Mouse (Mus musculus) gastrocnemius, adult 8-10 months (tissue): ENCODE data around the gene Cd68. TPM values are rescaled to one million over a fixed set of nuclear protein-coding genes. Genes with fewer than 3 reads are reported as not detected.

Experiments
- DNase-seq, 2 experiments: peaks; one replicate each; pipeline ENCODE4 v3.0.0; 2022; ENCODE audit warnings: low spot score in 2 of 2
- total RNA-seq, 4 experiments: library from RNA; stranded (reverse); gene quantifications; 2 replicates each; pipeline ENCODE4 v1.2.4; 2022

Cd68 gene
- total RNA-seq, 4 experiments from 2014 or later: 0.73 to 3.7 (median 1.4) TPM

GRCm38 (mm10) chr11:69670786-69671725 is 5.1 kb upstream of the Cd68 start:
- peak; percentile 89 to 93 for DNase-seq

- DNase-seq: no peak
These were observed 682 bp upstream of the Cd68 start for GRCm38 (mm10) chr11:69666665-69667005.

GRCm38 (mm10) chr11:69665457-69665960 is 444 bp downstream of the Cd68 start:
- DNase-seq: no peak

- DNase-seq: no peak
These were observed 1.1 kb downstream of the Cd68 start for GRCm38 (mm10) chr11:69664841-69665240.

GRCm38 (mm10) chr11:69663795-69664194 is 2.2 kb downstream of the Cd68 start:
- no peak for DNase-seq

- no peak for DNase-seq
These were observed 2.8 kb downstream of the Cd68 start for GRCm38 (mm10) chr11:69662967-69663671.

- DNase-seq: peak; percentile 85 to 92
These were observed 3.6 kb downstream of the Cd68 start, which contains the start of gene Mpdu1 for GRCm38 (mm10) chr11:69662213-69662966. Gene Mpdu1 (minus strand): TSS chr11:69662642.

- no peak for DNase-seq
These were observed 4.6 kb downstream of the Cd68 start for GRCm38 (mm10) chr11:69661221-69661881.

GRCm38 (mm10) chr11:69657462-69657881 is 8.5 kb downstream of the Cd68 start:
- no peak for DNase-seq

GRCm38 (mm10) chr11:69656617-69657461 is 9.1 kb downstream of the Cd68 start:
- DNase-seq: no peak

GRCm38 (mm10) chr11:69656065-69656455 is 9.9 kb downstream of the Cd68 start:
- DNase-seq: no peak

GRCm38 (mm10) chr11:69655264-69656064 is 10.5 kb downstream of the Cd68 start, which contains the start of gene Sox15:
Gene Sox15 (plus strand): TSS chr11:69655314.
- DNase-seq: no peak

GRCm38 (mm10) chr11:69654760-69655159 is 11.2 kb downstream of the Cd68 start:
- no peak for DNase-seq

- DNase-seq: no peak
These were observed 12.6 kb downstream of the Cd68 start for GRCm38 (mm10) chr11:69653399-69653798.

GRCm38 (mm10) chr11:69645860-69646259 is 20.1 kb downstream of the Cd68 start:
- DNase-seq: no peak

- no peak for DNase-seq
These were observed 30.5 kb downstream of the Cd68 start for GRCm38 (mm10) chr11:69635471-69635870.

- DNase-seq: peak; percentile 54 to 63
These were observed 32.7 kb downstream of the Cd68 start for GRCm38 (mm10) chr11:69633128-69633866.
